Mouse (Mus musculus) spleen, embryonic (tissue): ENCODE measurements around the gene Eed.

Experiments
- CTCF ChIA-PET: fragments of 350-600 bp; sonication (Branson Sonifier 250); formaldehyde crosslinking; loops from one replicate; lab custom pipeline; 2022; lab: Charles Lee

The Eed gene

GRCm38 (mm10) chr7:89980485-89981422, at the start of gene Eed:
Gene Eed, minus strand, starts transcription at chr7:89980983.
- CTCF ChIA-PET: no interaction called here

- CTCF ChIA-PET: no interaction called here
These were observed 49.0 kb upstream of the Eed start for GRCm38 (mm10) chr7:90029548-90030485.

DNA sequence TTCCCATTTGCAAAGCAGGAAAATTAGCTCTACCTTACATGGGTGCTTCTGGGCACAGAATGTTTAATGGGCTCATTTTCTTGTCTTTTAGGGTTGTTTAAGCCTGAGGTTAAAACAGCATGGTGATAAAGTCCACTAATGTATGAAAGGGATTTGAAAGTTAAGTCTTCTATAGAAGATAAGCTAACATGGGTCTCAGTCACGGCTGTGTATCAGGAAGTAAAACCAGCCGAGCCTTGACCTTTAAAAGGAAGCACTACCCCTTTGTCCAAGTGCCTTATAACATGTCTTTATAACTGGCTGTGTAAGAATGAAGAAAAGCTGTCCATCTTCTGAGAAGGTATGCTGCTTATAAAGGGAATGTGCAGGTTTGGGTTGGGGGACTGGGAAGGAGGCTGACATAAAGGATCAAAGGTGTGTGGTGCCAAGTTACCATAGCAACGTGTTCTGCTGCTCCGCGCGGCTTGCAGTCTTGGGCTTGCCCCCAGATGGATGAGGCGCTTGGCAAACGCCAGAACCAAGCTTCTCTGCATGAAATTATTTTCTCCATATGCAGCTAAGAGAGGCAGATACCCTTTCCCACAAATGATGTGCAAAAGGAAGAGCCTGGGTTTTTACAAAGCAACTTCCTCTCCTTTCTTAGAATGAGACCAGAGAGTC, 48.2 kb upstream of the Eed start:
- CTCF ChIA-PET: no interaction called here

GRCm38 (mm10) chr7:90024975-90025374, 44.2 kb upstream of the Eed start:
- CTCF ChIA-PET: no interaction called here

DNA sequence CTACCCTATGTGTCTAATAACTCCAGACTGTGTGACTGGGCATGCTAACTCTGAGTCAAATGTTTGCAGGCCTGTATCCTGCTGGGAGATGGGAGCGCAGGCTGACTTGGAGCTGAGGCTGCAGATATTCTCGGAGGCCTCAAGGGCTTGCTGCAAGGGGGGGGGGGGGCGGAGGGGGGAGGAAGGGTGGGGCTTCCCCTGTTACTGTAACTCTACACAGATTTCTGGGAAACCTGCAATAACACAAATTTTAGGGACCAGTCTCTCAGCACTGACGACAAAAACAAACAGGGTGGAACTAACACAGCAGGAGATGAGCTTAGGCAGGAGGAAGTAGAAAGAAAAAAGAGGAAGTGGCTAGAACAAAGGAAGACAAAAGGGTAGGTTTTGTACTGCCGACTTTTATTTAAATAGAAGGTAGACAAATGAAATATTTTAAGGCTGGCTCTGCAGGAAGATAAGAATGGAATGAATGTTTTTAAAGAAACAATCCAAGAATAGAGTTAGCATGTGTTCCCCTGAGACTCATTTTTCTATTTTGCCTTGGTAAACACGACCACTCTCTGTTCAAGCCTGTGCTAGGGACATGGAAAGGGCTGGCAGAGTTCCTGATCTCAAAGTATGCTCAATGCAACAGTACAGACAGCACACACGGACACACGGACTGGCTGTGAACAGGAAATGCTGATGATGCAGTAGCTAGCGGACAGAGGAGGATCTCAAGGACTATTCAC, 42.4 kb upstream of the Eed start:
- CTCF ChIA-PET: interaction anchor here (0.7 kb wide), 1 partner anchor 997 kb away, joined by 17 read pairs; no protein-coding TSS in a partner anchor

GRCm38 (mm10) chr7:90020331-90020730, 39.5 kb upstream of the Eed start:
- CTCF ChIA-PET: no interaction called here

DNA sequence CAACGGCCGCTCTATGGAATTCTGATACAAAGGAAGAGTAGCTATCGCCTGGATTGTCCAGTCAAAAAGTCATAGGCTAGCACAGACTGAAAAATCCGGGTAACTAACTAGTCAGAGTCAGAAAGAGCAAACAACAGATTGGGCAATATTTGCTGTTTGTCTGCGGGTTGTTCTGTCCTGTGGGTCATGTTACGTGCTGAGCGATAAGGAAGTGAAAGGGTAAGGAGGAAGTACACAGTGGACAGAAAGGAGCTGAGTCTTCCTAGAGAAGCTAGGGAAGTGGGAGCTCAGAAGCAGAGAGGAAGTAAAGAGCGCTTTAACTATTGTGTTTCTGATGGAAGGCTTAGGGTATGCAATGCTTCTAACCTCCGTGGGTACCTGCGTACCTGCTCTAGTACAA, 38.8 kb upstream of the Eed start:
- CTCF ChIA-PET: no interaction called here

- CTCF ChIA-PET: interaction anchor here (0.5 to 1.0 kb wide), 4 partner anchors 15 to 285 kb away, joined by 3 read pairs; no protein-coding TSS in a partner anchor
These were observed 36.3 kb upstream of the Eed start for GRCm38 (mm10) chr7:90016930-90017588.

- CTCF ChIA-PET: interaction anchor here (0.8 to 1.0 kb wide), 2 partner anchors 14 to 136 kb away, joined by 3 read pairs; no protein-coding TSS in a partner anchor
These were observed 35.7 kb upstream of the Eed start for GRCm38 (mm10) chr7:90016459-90016858.

DNA sequence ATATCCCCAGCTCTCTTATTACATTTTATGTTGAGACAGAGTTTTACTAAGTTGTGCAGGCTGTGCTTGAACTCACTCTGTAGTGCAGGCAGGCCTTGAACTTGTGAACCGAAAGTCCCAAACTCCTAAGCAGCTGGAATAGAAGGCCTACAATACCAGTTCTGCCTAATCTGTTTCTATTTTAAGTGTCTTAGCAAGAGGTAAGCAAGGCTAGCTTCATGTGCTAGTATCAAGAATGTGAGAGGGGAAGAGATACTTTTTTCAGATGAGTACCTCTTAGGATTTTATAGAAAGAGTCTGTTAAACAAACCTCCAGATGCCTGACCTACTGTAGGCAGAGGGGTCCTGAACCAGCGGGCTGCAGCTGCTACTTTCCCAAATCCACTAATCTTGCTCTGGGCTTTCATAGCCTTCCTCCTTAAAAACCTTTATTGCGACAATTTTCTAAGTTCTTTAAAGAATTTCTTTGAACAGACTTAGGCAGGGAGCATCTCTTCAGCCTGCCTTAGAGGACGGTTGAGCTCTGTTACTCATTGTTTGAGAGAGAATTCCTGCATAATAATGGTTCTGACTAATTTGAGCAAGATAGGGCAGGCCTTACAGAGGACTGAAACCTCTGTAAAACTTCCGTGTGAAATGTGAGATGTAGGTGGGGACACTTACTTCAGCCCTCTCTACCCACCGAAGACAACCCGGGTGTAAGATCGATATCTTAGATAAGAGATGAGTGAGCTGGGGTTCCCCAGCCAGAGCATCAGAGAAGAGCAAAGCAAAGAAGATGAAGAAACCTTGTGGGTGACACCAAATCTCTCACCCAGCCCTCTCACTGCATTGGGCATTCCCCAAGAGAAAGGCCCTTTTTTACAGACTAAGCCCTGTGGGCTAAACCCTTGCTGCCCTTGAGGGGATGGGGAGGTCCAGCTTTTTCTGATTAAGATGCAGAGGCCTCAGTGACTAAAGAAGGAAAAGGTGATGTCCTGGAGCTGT, 26.2 kb upstream of the Eed start:
- CTCF ChIA-PET: interaction anchor here (1.0 kb wide), 1 partner anchor 12 kb away, joined by 4 read pairs; no protein-coding TSS in a partner anchor

GRCm38 (mm10) chr7:90004781-90005180, 24.0 kb upstream of the Eed start:
- CTCF ChIA-PET: no interaction called here

DNA sequence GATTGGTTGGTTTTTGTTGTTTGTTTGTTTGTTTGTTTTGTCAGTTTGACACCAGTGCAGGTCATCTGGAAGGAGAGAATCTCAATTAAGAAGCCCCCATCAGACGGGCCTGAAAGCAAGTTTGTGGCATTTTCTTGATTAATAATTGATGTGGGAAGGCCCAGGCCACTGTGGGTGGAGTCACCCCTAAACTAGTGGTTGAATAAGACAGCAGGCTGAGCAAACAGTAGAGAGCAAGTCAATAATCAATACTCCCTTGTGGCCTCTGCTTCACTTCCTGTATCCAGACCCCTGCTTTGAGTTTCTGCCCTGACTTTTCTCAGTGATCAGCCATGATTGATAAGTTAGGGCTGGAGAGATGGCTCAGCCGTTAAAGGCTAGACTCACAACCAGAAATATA, 21.6 kb upstream of the Eed start:
- CTCF ChIA-PET: interaction anchor here (0.6 to 0.7 kb wide), 2 partner anchors 14 to 424 kb away, joined by 3 read pairs; no protein-coding TSS in a partner anchor

DNA sequence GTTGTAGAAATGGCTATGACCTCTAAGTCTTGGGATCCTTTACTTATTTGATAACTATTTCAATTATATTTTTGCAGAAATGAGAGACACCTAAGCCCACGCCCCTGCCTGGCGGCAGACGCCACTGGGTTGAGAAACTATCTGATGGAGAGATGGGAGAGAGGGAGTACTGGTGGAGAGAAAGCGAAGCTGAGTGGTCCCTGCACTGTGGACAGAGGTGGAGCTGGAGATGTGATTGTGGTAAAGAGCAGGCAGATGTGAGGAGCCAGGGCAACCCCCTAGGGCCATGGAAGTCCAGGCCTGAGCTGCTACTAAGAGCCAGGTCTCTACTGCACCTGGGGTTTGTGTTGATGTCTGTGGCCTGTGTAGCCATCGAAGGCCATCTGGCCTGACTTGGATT, 18.7 kb upstream of the Eed start:
- CTCF ChIA-PET: interaction anchor here (0.6 kb wide), 1 partner anchor 263 kb away, joined by 3 read pairs; no protein-coding TSS in a partner anchor

DNA sequence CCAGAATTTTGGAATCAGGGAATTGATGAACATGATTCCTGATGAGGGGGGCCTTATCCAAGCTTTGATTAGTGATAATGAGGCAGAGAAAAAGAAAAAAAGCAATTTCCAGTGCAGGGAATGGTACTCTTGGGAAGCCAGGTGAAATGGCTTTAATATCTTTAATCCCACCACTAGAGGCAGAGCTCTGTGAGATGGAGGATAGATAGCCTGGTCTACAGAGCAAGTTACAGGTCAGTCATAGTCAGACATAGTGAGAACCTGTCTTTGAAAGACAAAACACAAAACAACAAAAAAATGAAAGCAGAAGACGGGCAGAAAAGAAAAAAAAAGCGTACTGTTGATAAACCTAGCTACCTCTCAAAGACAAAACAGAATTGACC, 17.8 kb upstream of the Eed start:
- CTCF ChIA-PET: interaction anchor here (0.5 to 1.2 kb wide), 5 partner anchors 20 to 267 kb away, joined by 3 to 9 read pairs (median 6); no protein-coding TSS in a partner anchor

DNA sequence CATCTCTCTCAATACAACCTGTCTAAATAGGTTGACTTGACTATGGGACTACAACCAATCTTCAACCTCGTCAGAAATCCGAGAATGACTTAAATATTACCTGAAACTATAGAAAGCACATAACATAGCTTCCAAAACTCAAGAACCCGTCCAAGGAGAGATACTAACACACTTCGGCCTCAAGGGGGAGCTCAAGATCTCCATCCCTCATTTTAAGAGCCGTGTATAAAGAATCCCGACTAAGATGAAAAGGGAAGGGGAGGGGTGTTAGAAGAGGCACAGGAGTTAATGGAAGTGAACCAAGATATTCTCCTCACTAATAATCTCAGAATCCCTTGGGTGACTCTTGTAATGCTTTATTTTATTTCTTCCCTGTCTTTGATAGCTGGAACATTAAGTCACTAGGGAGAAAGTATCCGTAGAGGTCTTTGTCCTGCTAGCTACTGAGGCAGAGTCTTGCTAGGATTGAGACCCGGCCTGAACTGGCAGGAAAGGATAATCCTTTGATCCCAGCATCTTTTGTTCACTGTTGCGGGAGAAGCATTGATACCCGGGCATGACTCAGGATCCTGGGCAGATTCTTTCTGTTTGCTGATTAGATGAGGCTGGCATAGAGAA, 17.3 kb upstream of the Eed start:
- CTCF ChIA-PET: interaction anchor here (0.5 to 1.2 kb wide), 6 partner anchors 21 to 267 kb away, joined by 3 to 9 read pairs (median 5); no protein-coding TSS in a partner anchor

DNA sequence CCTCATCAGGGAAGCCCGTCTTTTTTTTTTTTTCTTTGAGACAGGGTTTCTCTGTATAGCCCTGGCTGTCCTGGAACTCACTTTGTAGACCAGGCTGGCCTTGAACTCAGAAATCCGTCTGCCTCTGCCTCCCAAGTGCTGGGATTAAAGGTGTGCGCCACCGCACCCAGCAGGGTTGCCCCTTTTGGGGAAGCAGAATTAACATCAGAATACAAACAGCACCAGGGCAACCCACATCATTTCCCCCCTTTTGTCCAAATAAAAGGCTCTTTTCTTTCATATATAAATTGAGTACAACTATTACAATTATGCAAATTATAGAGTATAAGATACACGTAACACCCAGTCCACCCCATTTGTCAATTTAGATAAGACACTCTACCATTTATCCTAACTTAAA, 16.7 kb upstream of the Eed start:
- CTCF ChIA-PET: interaction anchor here (0.6 to 1.2 kb wide), 4 partner anchors 21 to 268 kb away, joined by 3 to 6 read pairs (median 4); no protein-coding TSS in a partner anchor

- CTCF ChIA-PET: interaction anchor here (0.6 to 0.7 kb wide), 2 partner anchors 107 to 136 kb away, joined by 3 read pairs; no protein-coding TSS in a partner anchor
These were observed 12.3 kb upstream of the Eed start for GRCm38 (mm10) chr7:89993091-89993490.

DNA sequence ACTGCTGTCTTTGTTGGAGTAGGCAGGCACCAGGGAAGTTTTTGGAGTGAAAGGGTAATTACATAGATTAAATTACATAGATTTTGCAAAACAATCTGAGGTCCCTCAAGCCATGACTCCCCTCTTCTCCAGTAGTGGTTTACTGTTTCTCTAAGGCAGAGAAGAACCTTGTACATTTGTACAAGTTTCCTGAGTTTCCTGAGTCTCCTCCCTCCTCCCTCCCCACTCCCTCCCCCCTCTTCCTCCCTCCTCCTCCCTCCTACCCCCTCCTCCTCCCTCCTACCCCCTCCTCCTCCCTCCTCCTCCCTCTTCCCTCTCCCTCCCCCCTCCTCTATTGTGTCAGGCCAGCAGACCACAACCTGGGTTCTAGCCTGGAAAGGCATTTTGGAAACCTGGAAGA, 3.6 kb upstream of the Eed start:
- CTCF ChIA-PET: no interaction called here
